Mouse (Mus musculus) kidney, postnatal 0 days (tissue): Measurements from ENCODE around the gene Cngb1. TPM values are rescaled to one million over a fixed set of nuclear protein-coding genes. Genes with fewer than 3 reads are reported as not detected.

Source experiments
- ATAC-seq: fragments of 200-750 bp; cut with Nextera tagmentation; replicated peaks from 2 replicates; pipeline ENCODE4 v1.8.0; 2017; ENCODE audit warnings: low read depth, moderate number of reproducible peaks, moderate TSS enrichment, moderate library complexity; ENCODE audit not compliant: low FRiP score
- DNase-seq: peaks from one replicate; pipeline ENCODE4 v3.0.0-alpha.2; 2016; ENCODE audit warnings: low spot score
- H3K27ac ChIP-seq: fragments of 300-500 bp; sonication (generic); 2 replicates; pipeline ENCODE4 v1.5.1; 2014; ENCODE audit warnings: mild to moderate bottlenecking
- H3K27me3 ChIP-seq: fragments of 300-500 bp; sonication (generic); 2 replicates; pipeline ENCODE4 v1.6.1; 2014; ENCODE audit warnings: low read length, mixed read lengths; ENCODE audit not compliant: insufficient read depth
- H3K36me3 ChIP-seq: fragments of 300-500 bp; sonication (generic); 2 replicates; pipeline ENCODE4 v1.6.1; 2014; ENCODE audit warnings: low read length, mixed read lengths; ENCODE audit not compliant: insufficient read depth
- H3K4me1 ChIP-seq: fragments of 300-500 bp; sonication (generic); replicated peaks from 2 replicates; pipeline ENCODE4 v1.6.1; 2014; ENCODE audit warnings: antibody characterized with exemption, low read length, mixed read lengths; ENCODE audit not compliant: insufficient read depth
- H3K4me2 ChIP-seq: fragments of 300-500 bp; sonication (generic); 2 replicates; pipeline ENCODE4 v1.6.1; 2014; ENCODE audit warnings: mild to moderate bottlenecking, low read length, moderate library complexity, mixed read lengths
- H3K4me3 ChIP-seq: fragments of 300-500 bp; sonication (generic); replicated peaks from 2 replicates; pipeline ENCODE4 v1.5.1; 2014; ENCODE audit warnings: low read depth, low read length
- H3K9ac ChIP-seq: fragments of 300-500 bp; sonication (generic); 2 replicates; pipeline ENCODE4 v1.6.1; 2014; ENCODE audit warnings: low read depth, low read length
- H3K9me3 ChIP-seq: fragments of 300-500 bp; sonication (generic); replicated peaks from 2 replicates; pipeline ENCODE4 v1.6.1; 2016; ENCODE audit warnings: low read length, inconsistent platforms, mixed read lengths
- CTCF ChIP-seq: IDR thresholded peaks from 2 replicates; pipeline ENCODE4 v1.5.1; 2016; ENCODE audit warnings: antibody characterized with exemption, low read depth, mild to moderate bottlenecking, moderate library complexity
- WGBS: fragments of 180-500 bp; shearing (Covaris S2); extraction: QIAGEN DNeasy Blood & Tissue Kit; methylation state at CpG from one replicate; pipeline ENCODE4 v1.1.7; 2014; 5-methylcytosine and 5-hydroxymethylcytosine counted together
- polyA plus RNA-seq: library from polyadenylated mRNA; unstranded; fragments of >200 nt; fragmentation: Nextera tagmentation; extraction: Ambion mirVana; gene quantifications from 2 replicates; pipeline ENCODE4 v1.2.1, GENCODE M21; 2015

Gene Cngb1
- polyA plus RNA-seq, 1 experiment from 2014 or later: 2.1 TPM

- no peak for TF ChIP-seq CTCF
- H3K4me1 ChIP-seq: no peaks in the 10 kb centered on the region; the same call in 1 of the 2 replicates
These were observed 17.2 kb downstream of the Cngb1 start for GRCm38 (mm10) chr8:95289066-95289650.

DNA sequence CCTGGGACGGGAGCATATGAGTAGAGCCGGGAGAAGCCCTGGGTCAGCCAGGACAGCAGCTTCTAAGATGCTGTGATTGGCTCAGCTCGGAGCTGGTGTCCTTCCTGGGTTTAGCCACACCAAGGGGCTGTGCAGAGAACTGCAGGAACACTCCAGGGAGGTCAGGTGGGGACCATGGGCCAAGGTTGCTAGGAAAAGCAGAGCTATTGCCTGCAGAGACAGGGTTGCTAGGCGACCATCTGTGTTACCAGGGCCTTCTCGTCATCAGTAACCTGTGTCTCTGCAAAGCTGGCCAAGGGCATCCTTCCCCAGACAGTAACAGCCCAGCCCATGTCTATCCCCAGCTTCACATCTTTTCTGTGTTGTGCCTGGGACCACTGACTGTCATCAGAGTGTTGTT is 24.9 kb downstream of the Cngb1 start:
- 63% methylated on average over 5 of the region's 5 CpGs for WGBS
- no peak for TF ChIP-seq CTCF

More at GRCm38 (mm10) chr8:95289066-95289650, 17.2 kb downstream of the Cngb1 start:
- 60% methylated on average over 6 of the region's 6 CpGs for whole genome bisulfite sequencing
- no peak overlapping the region for H3K27ac ChIP-seq
- no peaks in the 10 kb centered on the region for H3K9me3 ChIP-seq
- H3K36me3 ChIP-seq: no peaks in the 10 kb centered on the region
- H3K4me2 ChIP-seq: no peak overlapping the region
- DNase-seq (no peak), ATAC-seq (no peak)
- H3K27me3 ChIP-seq: no peaks in the 10 kb centered on the region
- H3K4me3 ChIP-seq: no peak overlapping the region
- H3K9ac ChIP-seq: no peak overlapping the region

DNA sequence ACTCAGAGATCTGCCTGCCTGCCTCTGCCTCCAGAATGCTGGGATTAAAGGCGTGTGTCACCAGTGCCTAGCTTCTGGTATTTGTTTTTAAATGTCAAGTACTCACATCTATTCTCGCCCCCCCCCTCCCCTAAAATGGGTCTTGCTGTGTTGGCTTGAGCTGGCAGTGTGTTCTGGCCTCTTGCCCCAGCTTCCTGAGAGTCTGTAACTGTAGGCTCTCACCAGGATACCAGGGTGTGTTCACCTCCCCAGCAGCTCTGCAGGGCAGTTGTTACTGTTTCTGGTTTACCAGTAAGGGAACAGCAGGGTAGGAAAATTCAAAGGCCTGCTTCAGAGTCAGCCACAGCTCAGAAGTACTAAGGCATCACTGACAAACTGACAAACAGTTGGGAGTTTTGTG is 33.5 kb downstream of the Cngb1 start:
- Histone ChIP-seq H3K27me3 (no peaks in the 10 kb centered on the region), H3K27ac (no peak overlapping the region), H3K4me1 (no peaks in the 10 kb centered on the region), H3K9ac (no peak overlapping the region), H3K4me3 (no peak overlapping the region), H3K36me3 (no peaks in the 10 kb centered on the region), H3K9me3 (no peaks in the 10 kb centered on the region), H3K4me2 (no peak overlapping the region)
- no peak for TF ChIP-seq CTCF
- WGBS: 41% methylated on average over 2 of the region's 2 CpGs
- DNase-seq: no peak
- ATAC-seq: no peak

More for the DNA sequence above, 24.9 kb downstream of the Cngb1 start:
- ATAC-seq (no peak), DNase-seq (no peak)
- H3K27ac ChIP-seq: no peak overlapping the region
- H3K27me3 ChIP-seq: no peaks in the 10 kb centered on the region
- H3K4me2 ChIP-seq: no peak overlapping the region
- no peaks in the 10 kb centered on the region for H3K9me3 ChIP-seq
- no peak overlapping the region for H3K4me3 ChIP-seq
- no peaks in the 10 kb centered on the region for H3K36me3 ChIP-seq
- no peak overlapping the region for H3K9ac ChIP-seq
- no peaks in the 10 kb centered on the region for H3K4me1 ChIP-seq

DNA sequence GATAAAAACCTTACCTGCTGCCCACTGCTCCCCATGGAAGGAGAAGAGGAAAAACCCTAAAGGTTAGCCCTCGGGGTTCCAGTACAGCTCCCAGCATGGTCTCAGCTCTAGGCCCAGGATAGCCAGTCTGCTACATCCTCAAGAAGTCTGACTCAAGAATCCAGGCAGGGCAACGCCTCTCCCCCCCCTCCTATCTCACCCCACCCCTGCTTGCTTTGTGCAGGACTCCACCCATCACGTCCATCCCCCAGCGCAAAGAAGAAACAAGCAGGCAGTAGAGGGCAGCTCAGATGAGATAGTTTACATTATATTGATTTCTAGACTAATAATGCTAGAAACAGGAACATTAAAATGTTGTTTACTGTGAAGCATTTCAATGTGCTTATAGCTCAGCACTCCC is 34.5 kb downstream of the Cngb1 start:
- H3K36me3 ChIP-seq: no peaks in the 10 kb centered on the region
- no peak overlapping the region for H3K4me2 ChIP-seq
- no peak overlapping the region for H3K27ac ChIP-seq
- no peaks in the 10 kb centered on the region for H3K4me1 ChIP-seq
- WGBS: 41% methylated on average over 4 of the region's 4 CpGs
- H3K27me3 ChIP-seq: no peaks in the 10 kb centered on the region
- H3K9ac ChIP-seq: no peak overlapping the region
- no peak overlapping the region for H3K4me3 ChIP-seq
- no peak for TF ChIP-seq CTCF
- no peaks in the 10 kb centered on the region for H3K9me3 ChIP-seq
- DNase-seq (no peak), ATAC-seq (no peak)

GRCm38 (mm10) chr8:95270501-95270900 is 35.9 kb downstream of the Cngb1 start:
- 73% methylated on average over 12 of the region's 12 CpGs for WGBS
- no peak for ATAC-seq
- no peaks in the 10 kb centered on the region for H3K4me1 ChIP-seq

GRCm38 (mm10) chr8:95262181-95262580 is 44.2 kb downstream of the Cngb1 start:
- Histone ChIP-seq H3K27me3 (no peaks in the 10 kb centered on the region), H3K9me3 (no peaks in the 10 kb centered on the region), H3K4me3 (no peak overlapping the region), H3K4me1 (no peaks in the 10 kb centered on the region), H3K36me3 (no peaks in the 10 kb centered on the region), H3K4me2 (no peak overlapping the region), H3K27ac (no peak overlapping the region), H3K9ac (no peak overlapping the region)
- DNase-seq: no peak
- WGBS: 86% methylated on average over 2 of the region's 2 CpGs
- ATAC-seq: no peak
- no peak for TF ChIP-seq CTCF

More at GRCm38 (mm10) chr8:95270501-95270900, 35.9 kb downstream of the Cngb1 start:
- no peak overlapping the region for H3K4me3 ChIP-seq
- H3K9ac ChIP-seq: no peak overlapping the region
- H3K9me3 ChIP-seq: no peaks in the 10 kb centered on the region
- no peaks in the 10 kb centered on the region for H3K36me3 ChIP-seq
- no peak for TF ChIP-seq CTCF
- H3K27me3 ChIP-seq: no peaks in the 10 kb centered on the region
- H3K27ac ChIP-seq: no peak overlapping the region
- no peak for DNase-seq
- no peak overlapping the region for H3K4me2 ChIP-seq

DNA sequence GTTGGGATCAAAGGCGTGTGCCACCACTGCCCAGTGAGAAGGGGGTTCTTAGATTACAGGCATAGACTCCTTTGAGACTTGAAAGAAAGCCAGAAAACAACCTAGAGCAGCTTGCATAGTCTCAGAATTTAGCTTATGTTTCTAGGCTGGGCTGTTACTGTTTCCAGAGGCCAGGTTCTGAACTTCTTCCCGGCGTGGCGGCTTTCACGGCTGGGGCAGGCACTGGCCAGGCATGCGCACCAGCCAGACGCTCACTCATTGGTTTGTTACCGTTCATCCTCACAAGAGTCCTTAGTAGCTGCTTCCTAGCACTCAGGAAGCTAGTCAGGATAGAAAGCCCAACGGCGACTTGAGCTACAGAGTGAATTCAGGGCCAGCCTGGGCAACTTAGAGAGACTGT is 50.8 kb downstream of the Cngb1 start:
- Histone ChIP-seq H3K27me3 (no peaks in the 10 kb centered on the region), H3K27ac (no peak overlapping the region), H3K9ac (no peak overlapping the region), H3K4me1 (no peaks in the 10 kb centered on the region), H3K4me3 (no peak overlapping the region), H3K9me3 (no peaks in the 10 kb centered on the region), H3K36me3 (no peaks in the 10 kb centered on the region), H3K4me2 (no peak overlapping the region)
- WGBS: 87% methylated on average over 10 of the region's 10 CpGs
- ATAC-seq (no peak), DNase-seq (no peak)
- no peak for TF ChIP-seq CTCF
